Mouse (Mus musculus) small intestine, adult 2 months (tissue): ENCODE data around the gene Lrrc61.

ENCODE experiments used
- CTCF ChIP-seq: fragments of 200-500 bp; IDR thresholded peaks from 2 replicates; pipeline ENCODE4 v1.5.1; 2012; ENCODE audit warnings: low read depth, mild to moderate bottlenecking, control low read depth, inconsistent platforms, low read length, moderate library complexity, mixed read lengths; ENCODE audit not compliant: insufficient replicate concordance, insufficient read length; ENCODE audit errors: extremely low read depth
- POLR2A ChIP-seq: fragments of 200-500 bp; IDR thresholded peaks from 2 replicates; pipeline ENCODE4 v1.6.1; 2012; ENCODE audit warnings: low read depth, mild to moderate bottlenecking, control low read depth, inconsistent platforms, low read length, moderate library complexity

DNA sequence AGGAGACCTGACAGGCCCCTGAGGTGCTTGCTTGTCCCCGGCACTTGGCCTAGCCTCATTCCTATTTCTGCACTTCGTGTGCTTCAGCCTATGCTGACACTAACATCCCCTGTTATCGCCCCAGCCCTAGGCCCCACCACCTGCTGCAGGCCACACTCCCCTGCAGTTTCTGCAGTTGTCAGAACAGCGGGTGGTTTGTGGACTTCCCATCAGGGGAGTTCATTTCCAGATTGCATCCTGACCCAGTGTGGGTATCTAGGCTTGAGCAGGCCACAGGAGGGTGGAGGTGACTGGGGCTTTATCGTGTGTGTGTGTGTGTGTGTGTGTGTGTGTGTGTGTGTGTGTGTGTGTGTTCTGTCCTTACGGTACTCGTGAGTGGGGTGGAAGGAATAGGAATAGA, 54.9 kb downstream of the Lrrc61 start:
- TF ChIP-seq CTCF = no peak
- no peak for TF ChIP-seq POLR2A
